Mouse (Mus musculus) myocyte (in vitro differentiated cells): ENCODE data around the gene Tmem158. TPM values are rescaled to one million over a fixed set of nuclear protein-coding genes. Genes with fewer than 3 reads are reported as not detected.

Experiments
- H3K27me3 ChIP-seq: one replicate; pipeline ENCODE4 v1.6.1; 2011; ENCODE audit not compliant: control insufficient read depth, insufficient read depth, insufficient read length
- H3K36me3 ChIP-seq: one replicate; pipeline ENCODE4 v1.6.1; 2011; ENCODE audit not compliant: control insufficient read depth, insufficient read depth
- H3K4me2 ChIP-seq: one replicate; pipeline ENCODE4 v1.6.1; 2011; ENCODE audit warnings: low read depth, control low read depth
- H3K4me3 ChIP-seq: one replicate; pipeline ENCODE4 v1.5.1; 2011; ENCODE audit warnings: mild to moderate bottlenecking, control low read depth, moderate library complexity
- H3K79me2 ChIP-seq: one replicate; pipeline ENCODE4 v1.6.1; 2011; ENCODE audit not compliant: control insufficient read depth, insufficient read depth
- H3ac ChIP-seq: one replicate; pipeline ENCODE4 v1.6.1; 2011; ENCODE audit not compliant: control insufficient read depth, insufficient read length
- CEBPB ChIP-seq: IDR thresholded peaks from 2 replicates; pipeline ENCODE4 v1.6.1; 2011; ENCODE audit warnings: mild to moderate bottlenecking, moderate library complexity; ENCODE audit not compliant: poor library complexity, insufficient read depth, severe bottlenecking
- E2F4 ChIP-seq: IDR thresholded peaks from one replicate; pipeline ENCODE4 v1.6.1; 2011; ENCODE audit warnings: mild to moderate bottlenecking, control low read depth, moderate library complexity; ENCODE audit not compliant: insufficient read depth
- MAX ChIP-seq: IDR thresholded peaks from one replicate; pipeline ENCODE4 v1.6.1; 2011; ENCODE audit warnings: low read depth, mild to moderate bottlenecking, control low read depth
- MYOD1 ChIP-seq, 3 experiments: IDR thresholded peaks; one replicate each; pipeline ENCODE4 v1.6.1; 2011; ENCODE audit warnings: control low read depth in 2 of 3, low read depth in 2 of 3, mild to moderate bottlenecking in 2 of 3, moderate library complexity in 1 of 3; ENCODE audit not compliant: insufficient read length in 2 of 3, control insufficient read depth in 1 of 3
- MYOG ChIP-seq, 3 experiments: IDR thresholded peaks; one replicate each; pipeline ENCODE4 v1.6.1; 2011; ENCODE audit warnings: control low read depth in 2 of 3, low read depth in 2 of 3, mild to moderate bottlenecking in 2 of 3; ENCODE audit not compliant: insufficient read length in 2 of 3, control insufficient read depth in 1 of 3, insufficient read depth in 1 of 3
- POLR2A ChIP-seq: IDR thresholded peaks from one replicate; pipeline ENCODE4 v1.6.1; 2011; ENCODE audit warnings: low read depth, mild to moderate bottlenecking, control low read depth, moderate library complexity; ENCODE audit not compliant: insufficient read length
- POLR2AphosphoS2 ChIP-seq: IDR thresholded peaks from one replicate; pipeline ENCODE4 v1.6.1; 2011; ENCODE audit warnings: low read depth, control low read depth; ENCODE audit not compliant: insufficient read length
- REST ChIP-seq: IDR thresholded peaks from one replicate; pipeline ENCODE4 v1.6.1; 2011; ENCODE audit warnings: mild to moderate bottlenecking, control low read depth, moderate library complexity; ENCODE audit not compliant: insufficient read depth, insufficient read length
- SRF ChIP-seq: IDR thresholded peaks from one replicate; pipeline ENCODE4 v1.6.1; 2011; ENCODE audit warnings: low read depth; ENCODE audit not compliant: control insufficient read depth, insufficient read length
- TCF12 ChIP-seq: IDR thresholded peaks from one replicate; pipeline ENCODE4 v1.6.1; 2011; ENCODE audit warnings: mild to moderate bottlenecking, control low read depth; ENCODE audit not compliant: poor library complexity, insufficient read depth, severe bottlenecking
- TCF3 ChIP-seq: IDR thresholded peaks from one replicate; pipeline ENCODE4 v1.6.1; 2011; ENCODE audit warnings: low read depth, control low read depth; ENCODE audit not compliant: insufficient read length
- USF1 ChIP-seq: IDR thresholded peaks from one replicate; pipeline ENCODE4 v1.6.1; 2011; ENCODE audit warnings: low read depth, mild to moderate bottlenecking, control low read depth, moderate library complexity
- polyA plus RNA-seq: library from polyadenylated mRNA; unstranded; fragments of >200 nt; fragmentation: generic; extraction: Trizol; gene quantifications from one replicate; pipeline ENCODE4 v1.2.1, GENCODE M21; 2012; ENCODE audit warnings: missing spikeins

Gene Tmem158
- polyA plus RNA-seq, 1 experiment: 14.0 TPM

DNA sequence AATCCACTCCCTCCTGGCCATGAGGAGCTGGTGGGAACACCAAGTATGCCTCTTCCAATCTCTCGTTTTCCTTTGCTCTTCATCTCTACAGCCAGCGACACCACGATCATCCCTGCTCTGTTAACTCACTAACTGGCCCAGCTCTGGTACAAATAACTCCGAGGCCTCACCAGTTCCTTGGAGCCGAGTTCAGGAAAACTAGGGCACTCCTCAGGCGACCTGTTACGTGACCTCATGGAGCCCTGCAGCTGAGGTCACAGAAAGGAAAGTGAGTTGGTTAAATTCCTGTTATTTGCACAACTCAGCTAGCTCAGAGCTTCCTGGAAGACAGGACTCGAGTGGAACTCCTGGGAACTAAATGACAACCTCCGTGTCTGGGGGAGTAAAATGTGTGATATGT is 47.2 kb downstream of the Tmem158 start:
- Histone ChIP-seq H3K36me3 (no peaks in the 10 kb centered on the region), H3K4me2 (peak overlapping the region; percentile 10), H3ac (no peak overlapping the region), H3K79me2 (no peaks in the 10 kb centered on the region), H3K4me3 (no peak overlapping the region), H3K27me3 (no peaks in the 10 kb centered on the region)
- TF ChIP-seq TCF12 (no peak), MYOG (IDR thresholded peaks at IDR 0.05; ENCODE audit: control insufficient read depth in 1 of 3, insufficient read depth in 1 of 3, insufficient read length in 2 of 3, low read depth in 2 of 3) (no peak), USF1 (no peak), MAX (no peak), SRF (no peak), E2F4 (no peak), POLR2A (no peak), POLR2AphosphoS2 (no peak), TCF3 (no peak), CEBPB (no peak), MYOD1 (IDR thresholded peaks at IDR 0.05; ENCODE audit: control insufficient read depth in 1 of 3, insufficient read length in 2 of 3, low read depth in 2 of 3) (no peak), REST (no peak)

Other genes starting within 250 kb of the Tmem158 start
- 6.4 TPM for gene Tmem42, start 239.4 kb downstream of the Tmem158 start, polyA plus RNA-seq
- 0.25 TPM for gene Tgm4, start 226.0 kb downstream of the Tmem158 start, polyA plus RNA-seq
- 44.0 TPM for gene Zdhhc3, start 147.6 kb downstream of the Tmem158 start, polyA plus RNA-seq
- 28.2 TPM for gene Exosc7, start 147.5 kb downstream of the Tmem158 start, polyA plus RNA-seq
- 0.10 TPM for gene Clec3b, start 109.8 kb downstream of the Tmem158 start, polyA plus RNA-seq
- not detected for gene Cdcp1, start 44.7 kb downstream of the Tmem158 start, polyA plus RNA-seq
- gene Lars2, start 106.2 kb upstream of the Tmem158 start, polyA plus RNA-seq: 579 TPM
- 23.5 TPM for gene Limd1, start 217.9 kb upstream of the Tmem158 start, polyA plus RNA-seq